Mouse (Mus musculus) MEL (cell line): ENCODE measurements at regions not wholly inside any gene's neighbourhood (a gene's known extent, or its start where the extent isn't known, plus 50 kb on each side); places are given as distances from the start of the nearest gene placed in this dataset.

Experiments used
- BHLHE40 ChIP-seq: IDR thresholded peaks from 2 replicates; pipeline ENCODE4 v1.6.1; 2012; ENCODE audit warnings: low read depth, mild to moderate bottlenecking, inconsistent platforms, low read length, improper control_type of control experiment, borderline replicate concordance
- CTCF ChIP-seq, 3 experiments: IDR thresholded peaks in 2 of 3; conservative IDR thresholded peaks in 1 of 3; 2 replicates each; pipeline ENCODE4 v1.5.1; 2011 to 2012; ENCODE audit warnings: low read length in 3 of 3, low read depth in 2 of 3, mild to moderate bottlenecking in 2 of 3, improper control_type of control experiment in 1 of 3, inconsistent platforms in 1 of 3, mixed read lengths in 1 of 3, moderate library complexity in 1 of 3; ENCODE audit not compliant: control insufficient read depth in 1 of 3, insufficient read depth in 1 of 3, poor library complexity in 1 of 3, severe bottlenecking in 1 of 3
- E2F4 ChIP-seq: IDR thresholded peaks from 2 replicates; pipeline ENCODE4 v1.6.1; 2011; ENCODE audit warnings: low read depth, low read length, improper control_type of control experiment, borderline replicate concordance
- EP300 ChIP-seq, 2 experiments: IDR thresholded peaks; 2 replicates each; pipeline ENCODE4 v1.6.1; 2011; ENCODE audit warnings: improper control_type of control experiment in 2 of 2, low read length in 2 of 2, low read depth in 1 of 2, mild to moderate bottlenecking in 1 of 2
- HCFC1 ChIP-seq: IDR thresholded peaks from 2 replicates; pipeline ENCODE4 v1.6.1; 2012; ENCODE audit warnings: low read depth, mild to moderate bottlenecking, inconsistent platforms, low read length, improper control_type of control experiment, moderate library complexity
- JUND ChIP-seq: IDR thresholded peaks from 2 replicates; pipeline ENCODE4 v1.6.1; 2011; ENCODE audit warnings: low read depth, mild to moderate bottlenecking, improper control_type of control experiment, low read length
- POLR2A ChIP-seq, 2 experiments: IDR thresholded peaks; 2 replicates each; pipeline ENCODE4 v1.6.1; 2011 to 2012; ENCODE audit warnings: low read length in 2 of 2, mild to moderate bottlenecking in 2 of 2, control low read depth in 1 of 2, improper control_type of control experiment in 1 of 2, low read depth in 1 of 2, moderate library complexity in 1 of 2; ENCODE audit not compliant: control insufficient read depth in 1 of 2, insufficient read depth in 1 of 2, poor library complexity in 1 of 2
- POLR2AphosphoS5 ChIP-seq: IDR thresholded peaks from 2 replicates; pipeline ENCODE4 v1.6.1; 2012; ENCODE audit warnings: low read depth, borderline replicate concordance, mild to moderate bottlenecking, inconsistent platforms, low read length, moderate library complexity, mixed read lengths
- UBTF ChIP-seq: IDR thresholded peaks from 2 replicates; pipeline ENCODE4 v1.6.1; 2012; ENCODE audit warnings: low read depth, mild to moderate bottlenecking, inconsistent platforms, low read length, improper control_type of control experiment, moderate library complexity, borderline replicate concordance; ENCODE audit not compliant: insufficient read depth
- USF1 ChIP-seq: IDR thresholded peaks from 2 replicates; pipeline ENCODE4 v1.6.1; 2014; ENCODE audit warnings: low read depth, mild to moderate bottlenecking, inconsistent platforms, low read length, improper control_type of control experiment, moderate library complexity

- no peak for TF ChIP-seq CTCF (IDR thresholded peaks at IDR 0.05 in 2 of 3, conservative IDR thresholded peaks at IDR 0.05 in 1 of 3; ENCODE audit: control insufficient read depth in 1 of 3, insufficient read depth in 1 of 3, low read depth in 2 of 3, low read length in 3 of 3, poor library complexity in 1 of 3, severe bottlenecking in 1 of 3)
- no peak for TF ChIP-seq HCFC1
- TF ChIP-seq USF1: no peak
- no peak for TF ChIP-seq JUND
- TF ChIP-seq UBTF: no peak
- TF ChIP-seq EP300 (IDR thresholded peaks at IDR 0.05; ENCODE audit: low read depth in 1 of 2, low read length in 2 of 2): no peak
- no peak for TF ChIP-seq POLR2AphosphoS5
- TF ChIP-seq BHLHE40: no peak
- TF ChIP-seq E2F4: no peak
- TF ChIP-seq POLR2A (IDR thresholded peaks at IDR 0.05; ENCODE audit: control insufficient read depth in 1 of 2, insufficient read depth in 1 of 2, low read depth in 1 of 2, low read length in 2 of 2, poor library complexity in 1 of 2): no peak
These were observed 141.5 kb upstream of the Gm26657 start for GRCm38 (mm10) chr4:56598398-56598797.
